Mouse (Mus musculus): Measurements from ENCODE around the gene Pank3. TPM values are rescaled to one million over a fixed set of nuclear protein-coding genes. Genes with fewer than 3 reads are reported as not detected.

Gene Pank3
- polyA plus RNA-seq (2014; fragmentation: Illumina TruSeq; extraction: RNeasy Lipid Tissue Mini Kit (QIAGEN cat#74804); ENCODE audit: low read depth, low replicate concordance), result 39.5 TPM

DNA sequence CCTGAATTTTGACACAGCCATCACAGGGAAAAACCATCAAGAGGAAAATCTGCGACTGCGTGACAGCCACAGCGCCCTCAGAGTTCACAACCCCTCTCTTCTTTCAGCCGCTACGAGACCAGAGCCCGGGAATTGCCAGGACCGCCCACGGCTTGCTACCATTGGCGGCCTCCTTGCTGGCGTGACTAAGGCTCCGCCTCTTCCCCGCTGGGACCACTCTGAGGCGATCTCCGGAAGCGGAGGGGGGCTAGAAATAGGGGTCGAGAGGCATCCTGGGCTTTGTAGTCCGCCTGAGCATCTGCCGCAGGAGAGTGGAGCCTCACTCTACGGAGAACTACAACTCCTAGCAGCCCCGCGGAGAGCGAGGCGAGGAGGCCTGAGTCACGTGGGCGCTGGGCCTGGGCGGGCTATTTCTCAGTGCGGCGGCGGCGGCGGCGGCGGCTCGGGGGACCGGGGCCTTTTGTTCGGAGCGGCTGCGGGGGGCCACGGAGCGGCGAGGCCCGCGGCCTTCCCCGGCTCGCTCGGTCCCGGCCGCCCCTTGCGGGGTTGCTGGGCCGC lies at the start of gene Pank3:
TSS of gene Pank3 (plus strand) at position 297 of the 558 bp plus-strand sequence.

DNA sequence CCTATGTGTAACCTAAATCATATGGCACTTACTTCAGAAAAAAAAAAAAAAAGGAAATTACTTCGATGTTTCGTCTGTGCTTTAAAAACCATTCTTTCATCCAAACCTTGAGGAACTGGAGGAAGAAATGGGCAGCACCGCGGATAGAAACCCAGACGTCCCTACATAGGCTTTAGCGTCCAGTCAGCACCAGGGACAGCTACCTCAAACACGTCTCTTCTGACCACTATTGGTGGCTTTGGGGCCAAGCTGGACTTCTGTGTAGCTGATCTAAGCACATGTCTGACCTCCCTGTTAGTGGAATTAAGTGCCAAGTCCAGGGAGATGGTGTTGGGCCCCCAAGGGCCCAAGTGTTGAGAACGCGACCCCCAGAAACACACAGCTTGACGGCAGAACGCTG lies 29.6 kb downstream of the Pank3 start, which contains the start of gene Fbll1:
TSS of gene Fbll1 (minus strand) at position 11 of the 400 bp plus-strand sequence.

DNA sequence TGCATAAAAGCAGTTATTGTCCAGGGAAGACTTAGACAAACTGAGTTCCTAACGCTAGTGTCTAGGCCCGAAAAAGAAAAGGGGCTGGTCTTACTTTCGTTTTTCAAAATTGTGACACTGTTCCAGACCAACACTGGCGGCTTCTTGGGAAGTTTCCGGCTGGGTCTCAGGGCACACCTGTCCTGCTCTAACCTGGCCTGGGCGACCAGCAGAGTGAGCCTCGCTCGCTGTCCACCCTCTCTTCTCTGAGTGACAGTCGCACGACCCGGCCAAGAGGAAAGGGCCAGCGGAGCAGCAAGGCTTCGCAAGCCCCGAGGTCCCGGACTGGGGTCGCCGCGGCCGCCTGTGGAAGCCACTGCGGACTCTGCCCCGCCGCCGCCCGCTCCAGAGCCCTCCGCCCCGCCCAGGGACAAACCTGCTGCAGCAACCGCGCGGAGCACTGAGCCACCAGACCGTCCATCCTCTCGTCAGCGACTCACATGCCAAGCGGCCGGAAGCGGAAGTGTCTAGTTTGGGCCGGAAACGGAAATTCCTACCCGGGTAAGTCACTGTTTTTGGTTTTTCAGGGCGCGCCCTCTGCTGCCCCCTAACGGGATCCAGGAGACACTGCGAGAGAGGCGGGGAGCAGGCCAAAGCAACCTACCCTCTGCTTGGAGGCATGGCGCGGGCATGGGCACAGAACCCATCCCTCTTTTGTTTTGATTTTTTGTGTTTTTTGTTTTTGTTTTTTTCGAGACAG lies 64.9 kb downstream of the Pank3 start, which contains the start of gene Rars:
TSS of gene Rars (minus strand) at position 485 of the 739 bp plus-strand sequence.

Other genes with a start within 250 kb of the Pank3 start
- gene Fbll1, start 29.4 kb downstream of the Pank3 start, polyA plus RNA-seq (2014; fragmentation: Illumina TruSeq; extraction: RNeasy Lipid Tissue Mini Kit (QIAGEN cat#74804); ENCODE audit: low read depth, low replicate concordance), result not detected
- 57.8 TPM for gene Rars, start 65.0 kb downstream of the Pank3 start, polyA plus RNA-seq (2014; fragmentation: Illumina TruSeq; extraction: RNeasy Lipid Tissue Mini Kit (QIAGEN cat#74804); ENCODE audit: low read depth, low replicate concordance)
- gene Wwc1, start 211.0 kb downstream of the Pank3 start, polyA plus RNA-seq (2014; fragmentation: Illumina TruSeq; extraction: RNeasy Lipid Tissue Mini Kit (QIAGEN cat#74804); ENCODE audit: low read depth, low replicate concordance), result 0.34 TPM